Mouse (Mus musculus) embryonic fibroblast, embryonic 13.5 days (primary cell): ENCODE measurements at regions not wholly inside any gene's neighbourhood (a gene's known extent, or its start where the extent isn't known, plus 50 kb on each side); places are given as distances from the start of the nearest gene placed in this dataset.

ENCODE experiments used
- H3K27ac ChIP-seq: 2 replicates; pipeline ENCODE4 v1.5.1; 2012; ENCODE audit warnings: low read length, control low read depth, inconsistent platforms; ENCODE audit not compliant: insufficient read depth
- H3K4me1 ChIP-seq: 2 replicates; pipeline ENCODE4 v1.6.1; 2011; ENCODE audit warnings: low read length; ENCODE audit not compliant: control insufficient read depth, insufficient read depth
- H3K4me3 ChIP-seq: 2 replicates; pipeline ENCODE4 v1.5.1; 2011; ENCODE audit warnings: mild to moderate bottlenecking, control low read depth, low read length; ENCODE audit not compliant: insufficient read depth
- CTCF ChIP-seq: IDR thresholded peaks from 2 replicates; pipeline ENCODE4 v1.5.1; 2011; ENCODE audit warnings: mild to moderate bottlenecking, control low read depth, low read length, moderate library complexity, borderline replicate concordance; ENCODE audit not compliant: insufficient read depth
- POLR2A ChIP-seq: IDR thresholded peaks from 2 replicates; pipeline ENCODE4 v1.6.1; 2011; ENCODE audit warnings: low read depth, mild to moderate bottlenecking, control low read depth, low read length, moderate library complexity

DNA sequence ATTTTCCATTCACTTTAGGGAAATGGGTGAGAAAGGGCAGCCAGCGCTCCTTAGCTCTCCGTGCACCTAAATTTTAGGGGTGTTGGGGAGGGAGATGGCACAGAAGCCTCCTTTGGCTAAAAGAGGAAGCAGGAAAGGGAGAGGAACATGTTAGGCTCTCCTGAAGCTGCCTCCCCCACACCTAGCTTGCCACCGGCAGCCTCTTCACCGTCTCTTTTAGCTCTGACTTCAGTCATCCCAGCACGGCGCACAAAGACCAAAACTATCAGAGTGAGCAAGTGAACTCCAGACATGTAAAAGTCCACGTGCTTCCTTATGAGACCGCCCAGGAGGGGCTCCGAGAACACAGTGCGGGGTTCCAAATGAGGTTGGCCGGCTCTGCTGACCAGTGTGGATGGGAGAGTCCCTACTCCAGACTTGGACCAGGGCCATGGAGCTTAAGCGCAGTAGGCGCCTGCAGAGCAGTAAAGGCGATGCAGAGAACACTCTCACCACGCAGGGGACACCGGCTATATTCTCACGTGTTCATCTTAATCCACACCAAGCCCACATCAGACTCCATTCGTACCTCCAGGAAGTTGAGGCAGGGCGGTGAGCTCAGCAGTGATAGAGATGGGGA lies 146.8 kb downstream of the Trim33 start:
- Histone ChIP-seq H3K4me3 (no peak overlapping the region), H3K27ac (no peak overlapping the region), H3K4me1 (no peaks in the 10 kb centered on the region)
- no peak for TF ChIP-seq POLR2A
- no peak for TF ChIP-seq CTCF

DNA sequence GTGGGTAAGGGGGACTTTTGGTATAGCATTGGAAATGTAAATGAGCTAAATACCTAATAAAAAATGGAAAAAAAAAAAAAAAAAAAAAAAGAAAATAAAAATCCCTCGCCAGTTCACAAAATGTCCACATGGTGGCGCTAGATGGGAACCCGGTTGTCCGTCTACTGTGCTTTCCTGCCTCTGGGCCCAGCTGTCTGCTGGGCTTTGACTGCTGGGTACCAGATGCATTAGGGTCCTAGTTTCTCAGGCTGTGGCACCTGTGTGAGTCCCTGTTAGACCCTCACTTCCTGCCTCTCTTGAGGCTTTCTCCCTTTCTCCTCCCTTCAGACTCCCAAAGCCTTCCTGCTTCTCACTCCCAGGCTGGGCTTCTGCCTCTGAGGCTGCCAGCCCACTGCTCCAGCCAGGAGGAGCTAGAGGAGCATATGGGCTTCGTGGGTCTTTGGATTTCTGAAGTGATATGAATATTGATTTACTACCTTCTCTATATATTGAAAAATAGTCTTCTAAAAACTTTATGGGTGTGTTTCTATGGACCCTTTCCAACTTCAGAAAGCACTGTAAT lies 145.7 kb upstream of the Syt6 start:
- Histone ChIP-seq H3K27ac (no peak overlapping the region), H3K4me1 (no peaks in the 10 kb centered on the region), H3K4me3 (no peak overlapping the region)
- 0 out of 2 replicates have a peak, but pooled peaks have one; percentile 19 for TF ChIP-seq CTCF
- no peak for TF ChIP-seq POLR2A

DNA sequence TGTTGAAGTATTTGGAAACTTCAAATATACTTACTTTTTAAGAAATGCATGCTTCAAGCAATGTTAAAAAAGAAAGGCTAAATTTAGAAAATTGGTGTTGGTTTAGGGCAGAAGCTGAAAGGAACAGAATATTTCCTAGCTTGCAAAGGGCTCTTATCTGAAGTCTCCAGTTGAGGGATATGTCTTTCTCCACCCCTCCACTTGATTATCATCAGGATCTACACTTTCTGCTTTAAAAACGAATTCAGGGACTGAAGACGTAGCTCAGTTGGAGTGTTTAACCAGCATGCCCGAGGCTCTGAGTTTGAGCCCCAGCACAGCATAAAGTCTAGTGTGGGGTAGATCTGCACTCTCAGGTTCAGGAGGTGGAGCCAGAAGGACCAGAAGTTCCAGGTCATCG lies 144.9 kb upstream of the Syt6 start:
- peak overlapping the region; percentile 5; the same call in 1 of the 2 replicates for H3K27ac ChIP-seq
- no peaks in the 10 kb centered on the region for H3K4me1 ChIP-seq
- no peak overlapping the region for H3K4me3 ChIP-seq
- TF ChIP-seq CTCF (no peak), POLR2A (no peak)

DNA sequence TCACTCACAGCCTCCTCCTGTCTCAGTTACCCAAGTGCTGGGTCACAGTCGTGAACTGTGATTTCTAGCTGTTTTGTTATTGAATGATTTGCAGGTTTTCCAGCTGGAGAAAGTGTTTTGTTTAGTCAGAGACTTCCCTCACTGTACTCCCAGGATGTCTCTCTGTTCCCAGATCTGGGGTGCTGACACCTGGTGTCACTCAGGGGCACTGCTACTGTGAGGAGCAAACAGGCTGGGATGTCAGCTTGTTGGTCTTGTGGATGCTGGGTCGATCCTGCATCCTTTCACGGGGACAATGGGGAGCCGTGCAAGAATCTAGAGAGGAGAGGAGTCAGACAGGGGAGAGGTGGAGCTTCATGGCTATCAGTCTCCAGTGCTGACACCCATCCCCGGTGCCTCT lies 142.8 kb upstream of the Syt6 start:
- TF ChIP-seq CTCF (no peak), POLR2A (no peak)

DNA sequence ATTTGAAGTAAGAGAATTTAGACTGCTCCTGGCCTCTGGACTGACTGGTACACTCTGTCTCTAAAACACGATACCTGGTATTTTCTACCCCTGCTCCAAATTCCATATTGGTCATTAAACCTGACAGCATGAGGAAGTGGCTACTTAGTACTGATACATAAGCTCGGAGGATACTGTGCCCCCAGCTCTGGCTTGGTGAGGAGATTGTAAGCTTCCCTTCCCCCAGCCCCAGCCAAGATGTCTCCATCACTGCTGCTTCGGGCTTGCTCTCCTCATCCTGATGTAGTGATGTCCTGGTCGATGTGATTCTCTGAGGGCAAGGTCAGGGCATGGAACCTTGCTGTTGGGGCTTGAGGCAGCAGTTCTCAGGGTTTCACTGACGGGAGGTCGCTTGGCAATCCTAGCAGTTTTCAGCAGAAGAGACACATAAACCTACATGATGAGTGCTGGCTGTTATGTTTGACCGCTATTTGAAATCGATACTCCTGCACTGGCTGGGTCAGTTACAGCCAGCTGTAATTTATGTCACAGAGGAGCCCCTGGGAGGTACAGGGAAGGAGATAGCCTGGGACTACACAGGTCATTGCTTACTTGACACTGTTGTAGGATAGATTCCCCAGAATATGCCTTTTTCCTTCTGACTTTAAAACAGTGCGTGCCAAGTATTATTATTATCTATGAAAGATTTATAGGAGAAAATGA lies 138.0 kb upstream of the Syt6 start:
- no peak overlapping the region for H3K27ac ChIP-seq
- no peak overlapping the region for H3K4me3 ChIP-seq
- TF ChIP-seq CTCF (no peak), POLR2A (no peak)
- no peaks in the 10 kb centered on the region for H3K4me1 ChIP-seq

More for the DNA sequence above, 142.8 kb upstream of the Syt6 start:
- Histone ChIP-seq H3K4me3 (no peak overlapping the region), H3K27ac (no peak overlapping the region), H3K4me1 (no peaks in the 10 kb centered on the region)

DNA sequence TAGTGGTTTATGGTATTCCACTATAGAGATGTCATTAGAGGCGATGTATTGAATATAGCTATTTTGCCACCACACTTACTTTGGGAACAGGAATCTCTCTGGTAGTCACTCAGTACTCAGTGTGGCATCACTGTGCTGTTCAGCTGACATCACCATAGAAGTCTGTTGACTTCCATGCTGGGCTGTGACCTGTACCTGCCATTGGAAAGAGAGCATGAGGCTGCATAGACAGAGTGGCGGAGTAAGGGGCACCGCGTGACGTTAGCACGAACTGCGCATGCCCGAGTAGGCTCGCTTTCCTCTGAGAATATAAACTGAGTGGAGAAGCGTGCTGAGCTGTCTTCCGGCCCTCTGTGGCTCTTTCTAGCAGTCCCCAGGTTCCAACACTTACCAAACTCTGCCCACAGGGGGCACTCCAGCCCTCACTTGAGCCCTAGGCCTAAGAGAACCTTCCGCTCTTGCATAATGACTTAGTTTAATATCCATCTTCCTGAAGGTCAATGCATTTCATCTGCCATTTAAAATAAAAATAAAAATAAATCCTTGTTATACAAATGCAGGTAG lies 136.2 kb upstream of the Syt6 start:
- Histone ChIP-seq H3K4me1 (no peaks in the 10 kb centered on the region), H3K4me3 (no peak overlapping the region), H3K27ac (no peak overlapping the region)
- no peak for TF ChIP-seq CTCF
- no peak for TF ChIP-seq POLR2A

DNA sequence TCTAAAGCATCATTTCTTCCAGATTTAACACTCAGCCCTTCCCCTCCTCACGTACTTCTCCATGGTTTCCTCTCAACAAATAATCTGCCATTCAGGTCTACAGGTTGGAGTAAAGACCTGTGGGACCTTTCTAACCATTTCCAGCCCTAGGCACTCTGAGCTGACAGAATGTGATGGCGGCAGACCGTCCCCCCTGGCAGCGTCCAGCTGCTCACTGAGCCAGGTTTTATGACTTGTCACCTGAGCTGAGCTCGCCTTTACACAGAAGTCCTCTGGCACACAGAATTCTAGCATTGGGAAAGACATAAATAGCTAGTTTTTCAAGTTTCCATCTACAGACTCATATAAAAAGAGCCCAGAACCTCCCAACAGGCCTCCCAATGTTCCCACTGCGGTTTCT lies 131.8 kb upstream of the Syt6 start:
- no peak for TF ChIP-seq POLR2A
- no peak for TF ChIP-seq CTCF
- Histone ChIP-seq H3K4me1 (0 out of 2 replicates have a peak, but pooled peaks cover 2% of the 10 kb centered on the region), H3K4me3 (no peak overlapping the region), H3K27ac (no peak overlapping the region)

DNA sequence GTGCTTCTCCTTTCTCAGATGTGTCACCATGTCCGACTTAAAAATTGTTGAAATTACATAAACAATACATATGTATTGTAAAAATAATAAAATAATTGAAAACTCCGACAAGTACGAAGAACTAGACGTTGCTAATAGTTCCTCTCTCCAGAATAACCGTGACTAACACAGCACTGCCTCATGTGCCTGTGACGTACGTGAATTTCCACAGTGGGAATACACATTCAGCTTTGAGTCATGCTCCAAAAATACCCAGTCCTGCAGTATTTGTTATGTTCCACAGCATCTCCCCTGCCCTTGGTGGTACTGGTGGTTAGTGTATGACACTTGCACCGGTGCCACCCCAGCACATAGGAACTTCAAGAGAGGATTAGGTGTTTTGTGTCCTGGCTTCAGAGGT lies 129.2 kb upstream of the Syt6 start:
- Histone ChIP-seq H3K4me3 (no peak overlapping the region), H3K4me1 (0 out of 2 replicates have a peak, but pooled peaks cover 2% of the 10 kb centered on the region), H3K27ac (no peak overlapping the region)
- TF ChIP-seq CTCF (no peak), POLR2A (no peak)

DNA sequence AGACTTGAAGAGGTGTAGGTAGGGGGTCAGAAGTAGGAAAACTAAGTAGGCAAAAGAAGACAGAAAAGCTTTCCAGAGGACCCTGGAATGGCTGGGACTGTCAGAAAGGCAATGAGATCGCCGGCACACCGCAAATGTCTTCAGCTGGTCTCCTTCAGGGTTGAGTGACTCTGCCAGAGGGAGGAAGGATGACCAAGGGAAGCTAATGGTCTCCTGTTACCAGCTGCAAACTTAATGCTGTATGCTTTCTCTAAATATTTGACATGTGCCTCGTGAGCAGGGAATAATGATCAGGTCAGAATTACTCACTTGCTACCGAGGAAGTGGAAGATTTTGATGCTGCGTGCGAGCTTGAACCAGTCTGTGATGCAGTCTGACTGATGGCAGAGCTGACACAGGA lies 125.2 kb upstream of the Syt6 start:
- Histone ChIP-seq H3K4me3 (no peak overlapping the region), H3K4me1 (0 out of 2 replicates have a peak, but pooled peaks cover 2% of the 10 kb centered on the region), H3K27ac (no peak overlapping the region)
- TF ChIP-seq POLR2A (no peak), CTCF (no peak)

DNA sequence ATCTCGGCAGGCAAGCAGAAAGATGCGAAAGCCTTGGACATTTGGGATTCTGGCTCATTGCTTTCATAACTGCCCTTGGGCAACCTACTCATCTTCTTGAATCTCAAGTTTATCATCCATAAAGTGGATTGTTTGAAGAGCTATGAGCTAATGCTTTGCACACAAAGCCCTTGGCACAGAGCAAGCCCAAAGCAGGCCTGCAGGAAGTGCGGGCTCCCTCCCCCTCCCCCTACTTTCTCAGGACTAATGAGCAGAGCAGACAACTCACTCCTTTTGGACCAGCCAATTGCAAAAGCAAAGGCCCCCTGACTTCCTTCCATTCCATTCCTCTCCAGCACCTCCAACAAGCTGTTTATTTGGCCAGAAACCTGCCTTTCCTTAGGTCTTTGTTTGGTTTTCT lies 123.1 kb upstream of the Syt6 start:
- no peak for TF ChIP-seq POLR2A
- TF ChIP-seq CTCF: no peak

More for the DNA sequence above, 123.1 kb upstream of the Syt6 start:
- Histone ChIP-seq H3K4me3 (no peak overlapping the region), H3K27ac (no peak overlapping the region), H3K4me1 (no peaks in the 10 kb centered on the region)
